Mouse (Mus musculus) urinary bladder, postnatal 14 days (tissue): ENCODE data around the gene Tnfaip2.

Experiments used
- DNase-seq: peaks from one replicate; pipeline ENCODE4 v3.0.0; 2021; ENCODE audit warnings: low spot score

Tnfaip2 gene

GRCm38 (mm10) chr12:111474893-111475643, 32.8 kb downstream of the Tnfaip2 start:
- peak; percentile 84 for DNase-seq

- no peak for DNase-seq
These were observed 36.7 kb downstream of the Tnfaip2 start for GRCm38 (mm10) chr12:111478924-111479323.

- peak; percentile 51 for DNase-seq
These were observed 37.6 kb downstream of the Tnfaip2 start for GRCm38 (mm10) chr12:111479917-111480316.

- DNase-seq, result no peak
These were observed 42.9 kb downstream of the Tnfaip2 start for GRCm38 (mm10) chr12:111485046-111485651.

GRCm38 (mm10) chr12:111485652-111486306, 43.5 kb downstream of the Tnfaip2 start, which contains the start of gene Gm266:
Gene Gm266, minus strand, starts transcription at chr12:111485823.
- DNase-seq, result peak; percentile 28

GRCm38 (mm10) chr12:111486455-111486854, 44.2 kb downstream of the Tnfaip2 start:
- no peak for DNase-seq

- no peak for DNase-seq
These were observed 47.1 kb downstream of the Tnfaip2 start for GRCm38 (mm10) chr12:111489261-111489865.

GRCm38 (mm10) chr12:111494931-111495330, 52.7 kb downstream of the Tnfaip2 start:
- no peak for DNase-seq

GRCm38 (mm10) chr12:111497076-111497475, 54.8 kb downstream of the Tnfaip2 start:
- no peak for DNase-seq

GRCm38 (mm10) chr12:111499617-111500016, 57.3 kb downstream of the Tnfaip2 start:
- no peak for DNase-seq

- no peak for DNase-seq
These were observed 58.5 kb downstream of the Tnfaip2 start for GRCm38 (mm10) chr12:111500725-111501124.

GRCm38 (mm10) chr12:111503063-111503567, 60.8 kb downstream of the Tnfaip2 start:
- DNase-seq, result no peak

GRCm38 (mm10) chr12:111503571-111503970, 61.3 kb downstream of the Tnfaip2 start:
- DNase-seq, result no peak
